Mouse (Mus musculus) cerebellum, postnatal 14 days (tissue): Measurements from ENCODE around the gene Ormdl3.

Experiments
- DNase-seq, 2 experiments: peaks; one replicate each; pipeline ENCODE4 v3.0.0; 2021; ENCODE audit warnings: mixed read lengths in 2 of 2

Ormdl3 gene

GRCm38 (mm10) chr11:98549363-98549762, 37.8 kb downstream of the Ormdl3 start:
- no peak for DNase-seq

- DNase-seq: no peak
These were observed 39.9 kb downstream of the Ormdl3 start for GRCm38 (mm10) chr11:98547308-98547693.

GRCm38 (mm10) chr11:98546529-98547307, 40.5 kb downstream of the Ormdl3 start:
- no peak for DNase-seq

GRCm38 (mm10) chr11:98545711-98546231, 41.4 kb downstream of the Ormdl3 start, which contains the start of gene Ikzf3:
TSS of gene Ikzf3 (minus strand) at chr11:98546031.
- DNase-seq: peak; percentile 15 to 36

- no peak for DNase-seq
These were observed 42.1 kb downstream of the Ormdl3 start for GRCm38 (mm10) chr11:98544890-98545677.

- DNase-seq: no peak
These were observed 43.8 kb downstream of the Ormdl3 start for GRCm38 (mm10) chr11:98543414-98543813.

GRCm38 (mm10) chr11:98542553-98542952, 44.6 kb downstream of the Ormdl3 start:
- DNase-seq: no peak

- DNase-seq: peak in 1 of 2 experiments; percentile 33
These were observed 46.8 kb downstream of the Ormdl3 start for GRCm38 (mm10) chr11:98540319-98540718.

GRCm38 (mm10) chr11:98537480-98538034, 49.6 kb downstream of the Ormdl3 start:
- no peak for DNase-seq
